ENCODE assay signal across 33 mouse cellular contexts in the genomic region with DNA sequence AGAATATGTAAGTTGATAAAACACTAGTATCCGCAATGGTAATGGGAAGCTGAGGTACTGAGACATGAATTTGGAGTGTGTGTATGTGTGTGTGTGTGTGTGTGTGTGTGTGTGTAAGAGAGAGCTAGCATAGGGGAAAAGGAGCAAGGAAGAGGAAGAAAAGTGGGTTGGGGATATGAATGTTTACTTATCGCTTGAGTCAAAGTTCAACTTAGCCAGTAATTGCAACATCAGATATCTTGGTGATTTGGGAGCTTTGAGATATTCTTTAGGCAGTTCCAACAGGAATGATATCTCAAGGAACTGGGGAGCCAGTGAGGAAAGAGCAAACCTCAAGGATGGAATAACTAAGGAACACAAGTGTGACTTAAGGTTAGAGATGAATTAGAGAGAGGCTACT.
"Had no signal": no experiment of that assay in that cellular context is flagged by ENCODE, and none has a peak within 500 bp of the region (broad histone marks: within the 10 kb centered on the region; RNA-seq: fewer than 3 reads in every experiment).

No protein-coding gene starts in this region.

- H3K4me3 ChIP-seq: heart, adult 2 months; heart, embryonic 10.5 days; heart, embryonic 12.5 days; heart, embryonic 13.5 days; heart, embryonic 15.5 days; hindbrain, embryonic 10.5 days; hindbrain, embryonic 12.5 days; hindbrain, embryonic 13.5 days; hindbrain, embryonic 15.5 days; kidney, embryonic 15.5 days; layer of hippocampus, adult 2 months had no signal

- H3K36me3 ChIP-seq: heart, embryonic 10.5 days; heart, embryonic 12.5 days; heart, embryonic 13.5 days; heart, embryonic 15.5 days; hindbrain, embryonic 10.5 days; hindbrain, embryonic 12.5 days; hindbrain, embryonic 13.5 days; hindbrain, embryonic 15.5 days; kidney, embryonic 15.5 days had no signal

- H3K27ac ChIP-seq: heart, adult 2 months; heart, embryonic 10.5 days; heart, embryonic 13.5 days; heart, embryonic 15.5 days; hindbrain, embryonic 10.5 days; hindbrain, embryonic 12.5 days; hindbrain, embryonic 13.5 days; hindbrain, embryonic 14.5 days; hindbrain, embryonic 15.5 days; hindbrain, postnatal 0 days; kidney, embryonic 15.5 days; kidney, postnatal 0 days; layer of hippocampus, adult 2 months had no signal

- H3K4me2 ChIP-seq: heart, embryonic 11.5 days; heart, embryonic 12.5 days; heart, embryonic 13.5 days; heart, embryonic 15.5 days; hindbrain, embryonic 12.5 days; hindbrain, embryonic 13.5 days; hindbrain, embryonic 14.5 days; hindbrain, embryonic 15.5 days; kidney, embryonic 15.5 days had no signal

- H3K9ac ChIP-seq: heart, embryonic 12.5 days; heart, embryonic 13.5 days; heart, embryonic 15.5 days; hindbrain, embryonic 12.5 days; hindbrain, embryonic 13.5 days; hindbrain, embryonic 14.5 days; hindbrain, embryonic 15.5 days; kidney, embryonic 15.5 days had no signal

- DNase-seq: heart, adult 18-20 months; heart, adult 2 months; heart, postnatal 10 days; heart, postnatal 14 days; heart, postnatal 36 days; heart, postnatal 4 days; kidney, adult 11 months; kidney, adult 18-20 months; kidney, adult 2 months; kidney, adult 8-10 months; kidney, adult 9 months; kidney, postnatal 10 days; kidney, postnatal 25 days; kidney, postnatal 36 days; kidney, postnatal 4 days; layer of hippocampus, adult 9-11 months; layer of hippocampus, postnatal 36 days had no signal

- H3K9me3 ChIP-seq: heart, embryonic 10.5 days; heart, embryonic 12.5 days; heart, embryonic 13.5 days; heart, embryonic 15.5 days; hindbrain, embryonic 10.5 days; hindbrain, embryonic 12.5 days; hindbrain, embryonic 13.5 days; hindbrain, embryonic 15.5 days; kidney, embryonic 15.5 days had no signal

- H3K4me1 ChIP-seq: heart, embryonic 10.5 days; heart, embryonic 12.5 days; heart, embryonic 13.5 days; heart, embryonic 15.5 days; hindbrain, embryonic 10.5 days; hindbrain, embryonic 12.5 days; hindbrain, embryonic 15.5 days; kidney, embryonic 15.5 days had no signal

- ATAC-seq: hindbrain, embryonic 16.5 days; hindbrain, postnatal 0 days; inflammation-experienced regulatory T-cells, adult 6 months had no signal

- H3K27me3 ChIP-seq: heart, embryonic 12.5 days; heart, embryonic 13.5 days; heart, embryonic 15.5 days; hindbrain, embryonic 12.5 days; hindbrain, embryonic 13.5 days; hindbrain, embryonic 15.5 days; kidney, embryonic 15.5 days had no signal
